Mouse (Mus musculus): ENCODE measurements around the gene Vps72. TPM values are rescaled to one million over a fixed set of nuclear protein-coding genes. Genes with fewer than 3 reads are reported as not detected.
"Not testable (repeated sequence)": the region's sequence is repeated elsewhere in the genome, so short reads cannot be mapped to it uniquely, and the experiment has no call there.

Gene Vps72
- polyA plus RNA-seq, 1 experiment from 2014 or later = 33.4 TPM

GRCm38 (mm10) chr3:95129226-95129651 is 18.4 kb downstream of the Vps72 start:
- Histone ChIP-seq H3K9me3 (replicated peaks; ENCODE audit: control insufficient read depth, low read length) (no peaks in the 10 kb centered on the region), H3K27ac (ENCODE audit: low read length) (no peak overlapping the region), H3K9ac (ENCODE audit: low read depth, low read length) (no peak overlapping the region), H3K4me2 (ENCODE audit: low read depth, low read length) (no peak overlapping the region), H3K4me3 (ENCODE audit: low read depth, low read length) (no peak overlapping the region), H3K4me1 (ENCODE audit: control insufficient read depth, low read depth, low read length) (peaks cover 12% of the 10 kb centered on the region), H3K36me3 (ENCODE audit: control insufficient read depth, insufficient read depth) (peaks cover 5% of the 10 kb centered on the region; the same call in 1 of the 2 replicates), H3K27me3 (ENCODE audit: control insufficient read depth, insufficient read depth, low read depth, low read length) (no peaks in the 10 kb centered on the region)
- ATAC-seq (ENCODE audit: low read depth) = no peak
- WGBS (ENCODE audit: insufficient replicate concordance) = 64% methylated on average over 6 of the region's 6 CpGs

GRCm38 (mm10) chr3:95130081-95130480 is 19.3 kb downstream of the Vps72 start:
- 73% methylated on average over 5 of the region's 5 CpGs for WGBS (ENCODE audit: insufficient replicate concordance)
- H3K27ac ChIP-seq (ENCODE audit: low read length) = no peak overlapping the region

GRCm38 (mm10) chr3:95132389-95132788 is 21.6 kb downstream of the Vps72 start:
- not testable (repeated sequence) for H3K4me3 ChIP-seq (ENCODE audit: low read depth, low read length); H3K27ac ChIP-seq (ENCODE audit: low read length); ATAC-seq (ENCODE audit: low read depth); H3K4me2 ChIP-seq (ENCODE audit: low read depth, low read length); H3K27me3 ChIP-seq (ENCODE audit: control insufficient read depth, insufficient read depth, low read depth, low read length); H3K9ac ChIP-seq (ENCODE audit: low read depth, low read length); H3K9me3 ChIP-seq (replicated peaks; ENCODE audit: control insufficient read depth, low read length); H3K36me3 ChIP-seq (ENCODE audit: control insufficient read depth, insufficient read depth)
- 68% methylated on average over 2 of the region's 2 CpGs for WGBS (ENCODE audit: insufficient replicate concordance)
- peaks cover 26% of the 10 kb centered on the region for H3K4me1 ChIP-seq (ENCODE audit: control insufficient read depth, low read depth, low read length)

More at GRCm38 (mm10) chr3:95130081-95130480, 19.3 kb downstream of the Vps72 start:
- H3K4me3 ChIP-seq (ENCODE audit: low read depth, low read length) = no peak overlapping the region
- no peaks in the 10 kb centered on the region for H3K27me3 ChIP-seq (ENCODE audit: control insufficient read depth, insufficient read depth, low read depth, low read length)
- H3K9me3 ChIP-seq (replicated peaks; ENCODE audit: control insufficient read depth, low read length) = no peaks in the 10 kb centered on the region
- H3K36me3 ChIP-seq (ENCODE audit: control insufficient read depth, insufficient read depth) = peaks cover 5% of the 10 kb centered on the region; the same call in 1 of the 2 replicates
- H3K4me1 ChIP-seq (ENCODE audit: control insufficient read depth, low read depth, low read length) = peaks cover 11% of the 10 kb centered on the region
- no peak overlapping the region for H3K4me2 ChIP-seq (ENCODE audit: low read depth, low read length)
- H3K9ac ChIP-seq (ENCODE audit: low read depth, low read length) = no peak overlapping the region
- no peak for ATAC-seq (ENCODE audit: low read depth)

- WGBS (ENCODE audit: insufficient replicate concordance) = 55% methylated on average over 11 of the region's 11 CpGs
- ATAC-seq (ENCODE audit: low read depth) = no peak
- H3K9ac ChIP-seq (ENCODE audit: low read depth, low read length) = peak overlapping the region; percentile 75
- H3K4me2 ChIP-seq (ENCODE audit: low read depth, low read length) = peak overlapping the region; percentile 95
- peaks cover 5% of the 10 kb centered on the region; the same call in 1 of the 2 replicates for H3K36me3 ChIP-seq (ENCODE audit: control insufficient read depth, insufficient read depth)
- peak overlapping the region; percentile 85; the same call in 1 of the 2 replicates for H3K27ac ChIP-seq (ENCODE audit: low read length)
- no peaks in the 10 kb centered on the region for H3K27me3 ChIP-seq (ENCODE audit: control insufficient read depth, insufficient read depth, low read depth, low read length)
- H3K9me3 ChIP-seq (replicated peaks; ENCODE audit: control insufficient read depth, low read length) = no peaks in the 10 kb centered on the region
- H3K4me1 ChIP-seq (ENCODE audit: control insufficient read depth, low read depth, low read length) = peaks cover 26% of the 10 kb centered on the region
- peak overlapping the region; percentile 72 for H3K4me3 ChIP-seq (ENCODE audit: low read depth, low read length)
Observed at GRCm38 (mm10) chr3:95133176-95133575, 22.4 kb downstream of the Vps72 start.

DNA sequence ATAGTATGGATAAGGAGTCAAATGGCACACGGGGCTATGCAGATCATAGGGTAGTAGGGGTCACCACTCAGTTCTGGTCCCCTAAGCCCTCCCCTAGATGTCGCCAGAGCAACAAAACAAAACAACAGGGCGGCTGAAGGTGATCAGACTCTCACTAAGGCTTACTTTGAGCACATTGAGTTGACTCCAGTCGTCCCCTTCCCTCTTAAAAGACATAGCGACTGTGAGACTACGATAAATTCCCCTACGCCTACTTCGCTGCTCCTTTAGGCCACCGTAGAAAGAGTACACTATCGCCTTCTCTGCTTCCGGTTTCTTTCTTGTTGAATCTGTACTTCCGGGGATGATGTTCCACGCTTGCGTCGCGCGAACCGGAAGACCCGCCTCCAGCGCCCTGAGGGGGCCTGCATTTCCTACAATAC is 22.9 kb downstream of the Vps72 start, which contains the start of the genes Scnm1 and Lysmd1:
Gene Scnm1 (minus strand): TSS at position 332 of the 422 bp plus-strand sequence.
Gene Lysmd1 (plus strand): TSS at position 409 of the 422 bp plus-strand sequence.
- ATAC-seq (ENCODE audit: low read depth) = peak; percentile 94

GRCm38 (mm10) chr3:95134133-95134532 is 23.3 kb downstream of the Vps72 start:
- Histone ChIP-seq H3K4me3 (ENCODE audit: low read depth, low read length) (peak overlapping the region; percentile 72), H3K4me1 (ENCODE audit: control insufficient read depth, low read depth, low read length) (peaks cover 26% of the 10 kb centered on the region)
- H3K27me3 ChIP-seq (ENCODE audit: control insufficient read depth, insufficient read depth, low read depth, low read length); H3K9ac ChIP-seq (ENCODE audit: low read depth, low read length); H3K9me3 ChIP-seq (replicated peaks; ENCODE audit: control insufficient read depth, low read length); H3K36me3 ChIP-seq (ENCODE audit: control insufficient read depth, insufficient read depth); H3K4me2 ChIP-seq (ENCODE audit: low read depth, low read length); H3K27ac ChIP-seq (ENCODE audit: low read length): not testable (repeated sequence)
- no CpG with 5 or more reads among the region's 12 CpGs for WGBS (ENCODE audit: insufficient replicate concordance)
- peak; percentile 41 for ATAC-seq (ENCODE audit: low read depth)

More for the DNA sequence above, 22.9 kb downstream of the Vps72 start, which contains the start of the genes Scnm1 and Lysmd1:
- Histone ChIP-seq H3K27me3 (ENCODE audit: control insufficient read depth, insufficient read depth, low read depth, low read length) (no peaks in the 10 kb centered on the region), H3K36me3 (ENCODE audit: control insufficient read depth, insufficient read depth) (peaks cover 5% of the 10 kb centered on the region; the same call in 1 of the 2 replicates), H3K9me3 (replicated peaks; ENCODE audit: control insufficient read depth, low read length) (no peaks in the 10 kb centered on the region), H3K9ac (ENCODE audit: low read depth, low read length) (peak within 1 kb of the TSS; percentile 75), H3K27ac (ENCODE audit: low read length) (peak within 1 kb of the TSS; percentile 85), H3K4me3 (ENCODE audit: low read depth, low read length) (peak within 1 kb of the TSS; percentile 72), H3K4me2 (ENCODE audit: low read depth, low read length) (peak within 1 kb of the TSS; percentile 95), H3K4me1 (ENCODE audit: control insufficient read depth, low read depth, low read length) (peaks cover 26% of the 10 kb centered on the region)
- under 1% methylated on average over 20 of the region's 20 CpGs for WGBS (ENCODE audit: insufficient replicate concordance)

GRCm38 (mm10) chr3:95135023-95135422 is 24.2 kb downstream of the Vps72 start:
- Histone ChIP-seq H3K27ac (ENCODE audit: low read length) (peak overlapping the region; percentile 64), H3K27me3 (ENCODE audit: control insufficient read depth, insufficient read depth, low read depth, low read length) (no peaks in the 10 kb centered on the region), H3K36me3 (ENCODE audit: control insufficient read depth, insufficient read depth) (peaks cover 5% of the 10 kb centered on the region; the same call in 1 of the 2 replicates), H3K4me1 (ENCODE audit: control insufficient read depth, low read depth, low read length) (peaks cover 26% of the 10 kb centered on the region), H3K9ac (ENCODE audit: low read depth, low read length) (peak overlapping the region; percentile 64), H3K4me2 (ENCODE audit: low read depth, low read length) (peak overlapping the region; percentile 78), H3K9me3 (replicated peaks; ENCODE audit: control insufficient read depth, low read length) (no peaks in the 10 kb centered on the region), H3K4me3 (ENCODE audit: low read depth, low read length) (peak overlapping the region; percentile 62)
- peak; percentile 49 for ATAC-seq (ENCODE audit: low read depth)
- WGBS (ENCODE audit: insufficient replicate concordance) = 8% methylated on average over 6 of the region's 6 CpGs

DNA sequence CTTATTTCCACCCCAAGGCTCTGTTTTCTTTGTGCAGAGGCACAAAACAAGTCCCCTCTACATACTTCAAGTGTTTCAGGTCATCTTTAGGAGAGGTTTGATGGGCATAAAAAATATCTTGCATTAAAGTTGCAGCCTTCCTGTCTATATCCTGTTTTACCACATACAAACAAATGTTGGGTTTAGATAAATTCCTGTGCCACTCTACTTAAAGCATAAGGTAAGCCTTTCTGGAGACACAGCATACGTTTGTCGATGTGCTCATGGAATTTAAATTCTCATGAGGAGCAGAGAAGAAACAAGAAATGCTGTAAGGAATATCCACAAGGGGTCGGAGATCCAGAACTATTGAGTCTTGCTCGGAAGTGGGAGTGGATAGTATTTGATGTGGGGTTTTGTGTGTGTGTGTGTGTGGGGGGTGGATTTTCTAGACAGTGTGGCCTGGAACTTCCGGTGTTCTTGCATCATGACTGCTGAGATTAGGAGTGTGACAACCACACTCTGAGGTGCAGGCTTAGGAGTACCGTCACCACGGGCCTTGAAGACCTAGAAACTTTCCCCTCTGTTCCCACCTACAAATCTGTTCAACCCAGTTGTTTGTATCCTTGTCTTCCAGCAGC is 24.7 kb downstream of the Vps72 start:
- no peaks in the 10 kb centered on the region for H3K27me3 ChIP-seq (ENCODE audit: control insufficient read depth, insufficient read depth, low read depth, low read length)
- H3K9ac ChIP-seq (ENCODE audit: low read depth, low read length) = peak overlapping the region; percentile 64; the same call in 1 of the 2 replicates
- peaks cover 3% of the 10 kb centered on the region; the same call in 1 of the 2 replicates for H3K36me3 ChIP-seq (ENCODE audit: control insufficient read depth, insufficient read depth)
- no peaks in the 10 kb centered on the region for H3K9me3 ChIP-seq (replicated peaks; ENCODE audit: control insufficient read depth, low read length)
- 24% methylated on average over 7 of the region's 7 CpGs for WGBS (ENCODE audit: insufficient replicate concordance)
- peak overlapping the region; percentile 62 for H3K4me3 ChIP-seq (ENCODE audit: low read depth, low read length)
- peak overlapping the region; percentile 11 for H3K27ac ChIP-seq (ENCODE audit: low read length)
- ATAC-seq (ENCODE audit: low read depth) = no peak
- H3K4me2 ChIP-seq (ENCODE audit: low read depth, low read length) = peak overlapping the region; percentile 78
- H3K4me1 ChIP-seq (ENCODE audit: control insufficient read depth, low read depth, low read length) = peaks cover 26% of the 10 kb centered on the region

GRCm38 (mm10) chr3:95136336-95136735 is 25.5 kb downstream of the Vps72 start:
- Histone ChIP-seq H3K9me3 (replicated peaks; ENCODE audit: control insufficient read depth, low read length) (no peaks in the 10 kb centered on the region), H3K36me3 (ENCODE audit: control insufficient read depth, insufficient read depth) (peaks cover 3% of the 10 kb centered on the region; the same call in 1 of the 2 replicates), H3K27ac (ENCODE audit: low read length) (peak overlapping the region; percentile 9), H3K27me3 (ENCODE audit: control insufficient read depth, insufficient read depth, low read depth, low read length) (no peaks in the 10 kb centered on the region), H3K4me1 (ENCODE audit: control insufficient read depth, low read depth, low read length) (peaks cover 26% of the 10 kb centered on the region), H3K9ac (ENCODE audit: low read depth, low read length) (no peak overlapping the region), H3K4me3 (ENCODE audit: low read depth, low read length) (no peak overlapping the region), H3K4me2 (ENCODE audit: low read depth, low read length) (no peak overlapping the region)
- ATAC-seq (ENCODE audit: low read depth) = no peak
- 46% methylated on average over 3 of the region's 3 CpGs for WGBS (ENCODE audit: insufficient replicate concordance)

Data from liver, embryonic 16.5 days (tissue).